Mouse (Mus musculus) liver, postnatal 0 days (tissue): ENCODE measurements around the gene Surf1. TPM values are rescaled to one million over a fixed set of nuclear protein-coding genes. Genes with fewer than 3 reads are reported as not detected.

Experiments used
- ATAC-seq: fragments of 200-750 bp; cut with Nextera tagmentation; 2 replicates; pipeline ENCODE4 v1.8.0; 2017; ENCODE audit warnings: mild to moderate bottlenecking, moderate library complexity
- DNase-seq: peaks from one replicate; pipeline ENCODE4 v3.0.0-alpha.2; 2016
- H3K27ac ChIP-seq: fragments of 300-500 bp; sonication (generic); 2 replicates; pipeline ENCODE4 v1.5.1; 2014; ENCODE audit warnings: antibody characterized with exemption, moderate library complexity, mild to moderate bottlenecking, low read depth
- H3K27me3 ChIP-seq: fragments of 300-500 bp; sonication (generic); 2 replicates; pipeline ENCODE4 v1.6.1; 2014; ENCODE audit warnings: low read length, control low read depth, mixed read lengths; ENCODE audit not compliant: insufficient read depth
- H3K36me3 ChIP-seq: fragments of 300-500 bp; sonication (generic); replicated peaks from 2 replicates; pipeline ENCODE4 v1.6.1; 2014; ENCODE audit warnings: mild to moderate bottlenecking, control low read depth, low read length, moderate library complexity, mixed read lengths; ENCODE audit not compliant: insufficient read depth
- H3K4me1 ChIP-seq: fragments of 300-500 bp; sonication (generic); 2 replicates; pipeline ENCODE4 v1.6.1; 2014; ENCODE audit warnings: antibody characterized with exemption, mild to moderate bottlenecking, control low read depth; ENCODE audit not compliant: insufficient read depth
- H3K4me2 ChIP-seq: fragments of 300-500 bp; sonication (generic); 2 replicates; pipeline ENCODE4 v1.6.1; 2014; ENCODE audit warnings: low read depth, mild to moderate bottlenecking, low read length, moderate library complexity, mixed read lengths
- H3K4me3 ChIP-seq: fragments of 300-500 bp; sonication (generic); 2 replicates; pipeline ENCODE4 v1.5.1; 2014; ENCODE audit warnings: low read depth, low read length
- H3K9ac ChIP-seq: fragments of 300-500 bp; sonication (generic); replicated peaks from 2 replicates; pipeline ENCODE4 v1.6.1; 2014; ENCODE audit warnings: mild to moderate bottlenecking, moderate library complexity
- H3K9me3 ChIP-seq: fragments of 300-500 bp; sonication (generic); 2 replicates; pipeline ENCODE4 v1.6.1; 2016; ENCODE audit warnings: mild to moderate bottlenecking, control low read depth, low read length, mixed read lengths
- CTCF ChIP-seq: sonication (generic); IDR thresholded peaks from 2 replicates; pipeline ENCODE4 v1.5.1; 2016; ENCODE audit warnings: antibody characterized with exemption, low read depth
- EP300 ChIP-seq: IDR thresholded peaks from 2 replicates; pipeline ENCODE4 v1.6.1; 2016; ENCODE audit warnings: antibody characterized with exemption, low read depth, mild to moderate bottlenecking
- WGBS: fragments of 180-500 bp; shearing (Covaris S2); extraction: QIAGEN DNeasy Blood & Tissue Kit; methylation state at CpG from one replicate; pipeline ENCODE4 v1.1.7; 2014; ENCODE audit not compliant: insufficient replicate concordance; 5-methylcytosine and 5-hydroxymethylcytosine counted together
- polyA plus RNA-seq: library from polyadenylated mRNA; unstranded; fragments of >200 nt; fragmentation: Nextera tagmentation; extraction: Ambion mirVana; gene quantifications from 2 replicates; pipeline ENCODE4 v1.2.1, GENCODE M21; 2015

Gene Surf1
- polyA plus RNA-seq, 1 experiment from 2014 or later, result 29.8 TPM

DNA sequence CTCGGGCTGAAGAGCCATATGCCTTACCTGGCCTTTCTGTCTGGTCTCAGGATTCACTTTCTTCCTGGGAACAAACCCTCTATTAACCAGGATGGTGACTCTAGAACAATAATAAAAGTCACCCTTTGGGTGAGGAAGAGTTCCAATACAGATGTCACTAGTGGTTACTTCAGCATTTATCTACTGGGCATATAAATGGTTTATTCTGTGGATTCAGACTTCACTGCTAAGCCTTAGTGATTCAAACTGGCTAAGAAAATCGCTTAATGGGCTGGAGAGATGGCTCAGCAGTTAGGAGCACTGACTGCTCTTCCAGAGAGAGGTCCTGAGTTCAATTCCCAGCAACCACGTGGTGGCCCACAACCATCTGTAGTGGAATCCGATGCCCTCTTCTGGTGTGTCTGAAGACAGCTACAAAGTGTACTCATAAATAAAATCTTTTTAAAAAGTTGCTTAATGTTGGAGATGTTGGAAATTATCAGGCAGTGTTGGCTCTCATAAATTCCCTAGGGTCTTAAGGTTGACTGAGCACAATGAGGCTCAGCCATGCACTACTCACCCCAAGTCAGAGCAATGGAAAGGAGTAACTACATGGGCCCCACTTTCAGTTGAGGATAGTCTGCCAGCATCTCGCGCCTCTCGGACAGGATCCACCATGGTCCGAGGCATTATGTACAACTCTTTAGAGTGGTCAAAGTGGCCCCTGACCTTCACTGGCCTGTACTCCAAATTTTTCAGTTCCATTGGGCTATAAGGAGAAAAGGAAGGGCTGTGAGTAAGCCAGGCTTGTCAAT lies 2.0 kb downstream of the Surf1 start:
- H3K4me2 ChIP-seq, result 0 out of 2 replicates have a peak overlapping the region, but pooled peaks have one; percentile 92
- no peaks in the 10 kb centered on the region for H3K27me3 ChIP-seq
- DNase-seq, result no peak
- H3K36me3 ChIP-seq, result peaks cover 46% of the 10 kb centered on the region
- H3K4me1 ChIP-seq, result peaks cover 35% of the 10 kb centered on the region
- ATAC-seq, result no peak
- 0 out of 2 replicates have a peak overlapping the region, but pooled peaks have one; percentile 16 for H3K27ac ChIP-seq
- H3K9ac ChIP-seq, result peak overlapping the region; percentile 70; the same call in 1 of the 2 replicates
- 55% methylated on average over 8 of the region's 8 CpGs for WGBS
- no peaks in the 10 kb centered on the region for H3K9me3 ChIP-seq
- H3K4me3 ChIP-seq, result no peak overlapping the region
- TF ChIP-seq CTCF (no peak), EP300 (no peak)

DNA sequence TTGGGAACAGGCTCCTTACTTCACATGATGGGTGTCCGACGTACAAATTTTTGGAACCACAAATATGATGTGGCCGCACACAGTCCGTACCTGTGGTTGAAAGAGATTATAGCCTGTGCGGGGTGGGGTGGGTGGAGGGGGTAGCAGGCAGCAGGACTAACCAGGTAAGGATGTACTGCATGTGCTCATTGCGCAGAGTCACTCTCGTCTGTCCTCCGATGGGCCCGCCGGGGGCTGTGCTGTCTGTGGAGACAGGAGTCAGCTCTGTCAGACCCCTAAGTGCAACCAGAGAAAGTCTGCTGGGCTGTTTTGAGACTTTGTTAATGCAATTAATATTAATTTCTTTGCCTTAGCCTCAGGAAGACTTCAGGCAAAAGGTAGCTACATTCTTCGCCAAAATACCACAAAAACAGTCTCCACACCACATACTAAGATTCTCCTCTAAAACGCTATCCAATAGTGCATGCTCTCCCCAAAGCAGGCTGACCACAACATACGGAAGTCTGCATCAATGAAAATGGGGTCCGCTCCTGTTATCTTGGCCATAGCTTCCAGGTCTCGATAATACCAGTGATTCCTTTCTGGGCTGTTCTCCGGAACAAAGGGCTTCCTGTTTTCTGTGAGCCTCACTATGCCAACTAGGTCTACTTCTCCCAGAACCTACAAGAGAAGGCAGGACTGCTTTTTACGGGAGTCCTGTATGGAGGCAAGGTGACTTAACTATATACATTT lies 2.7 kb downstream of the Surf1 start:
- Histone ChIP-seq H3K4me3 (no peak overlapping the region), H3K27me3 (no peaks in the 10 kb centered on the region), H3K36me3 (peaks cover 39% of the 10 kb centered on the region), H3K9ac (peak overlapping the region; percentile 7; the same call in 1 of the 2 replicates), H3K4me2 (0 out of 2 replicates have a peak overlapping the region, but pooled peaks have one; percentile 13), H3K9me3 (no peaks in the 10 kb centered on the region), H3K4me1 (peaks cover 42% of the 10 kb centered on the region), H3K27ac (0 out of 2 replicates have a peak overlapping the region, but pooled peaks have one; percentile 16)
- ATAC-seq (no peak), DNase-seq (no peak)
- TF ChIP-seq EP300 (no peak), CTCF (no peak)
- WGBS, result 70% methylated on average over 17 of the region's 17 CpGs

DNA sequence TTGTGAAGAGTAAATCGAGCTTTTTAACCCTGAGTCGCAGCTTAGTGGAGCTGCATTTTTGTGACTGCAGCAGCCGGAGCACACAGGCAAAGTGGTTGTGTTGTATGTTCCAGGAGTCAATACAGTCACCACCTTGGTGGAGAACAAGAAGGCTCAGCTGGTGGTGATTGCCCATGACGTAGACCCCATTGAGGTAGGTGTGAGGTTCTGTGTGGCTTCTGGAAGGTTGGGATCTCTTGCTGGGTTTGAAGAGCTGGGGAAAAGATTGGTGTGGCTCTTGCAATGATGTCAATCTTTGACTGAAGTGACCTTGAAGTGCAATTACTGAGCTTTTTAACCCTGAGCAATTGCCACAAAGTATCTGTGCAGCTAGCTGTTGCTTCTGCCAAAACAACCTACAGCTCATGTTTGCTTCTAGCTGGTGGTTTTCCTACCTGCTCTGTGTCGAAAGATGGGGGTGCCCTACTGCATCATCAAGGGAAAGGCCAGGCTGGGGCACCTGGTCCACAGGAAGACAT lies 4.0 kb downstream of the Surf1 start:
- Histone ChIP-seq H3K27ac (0 out of 2 replicates have a peak overlapping the region, but pooled peaks have one; percentile 8), H3K9ac (peak overlapping the region; percentile 97), H3K4me3 (peak overlapping the region; percentile 69), H3K36me3 (peaks cover 41% of the 10 kb centered on the region), H3K27me3 (no peaks in the 10 kb centered on the region), H3K4me1 (peaks cover 38% of the 10 kb centered on the region), H3K4me2 (peak overlapping the region; percentile 96), H3K9me3 (no peaks in the 10 kb centered on the region)
- no peak for ATAC-seq
- WGBS, result 61% methylated on average over 5 of the region's 5 CpGs
- DNase-seq, result no peak
- TF ChIP-seq CTCF (no peak), EP300 (no peak)

DNA sequence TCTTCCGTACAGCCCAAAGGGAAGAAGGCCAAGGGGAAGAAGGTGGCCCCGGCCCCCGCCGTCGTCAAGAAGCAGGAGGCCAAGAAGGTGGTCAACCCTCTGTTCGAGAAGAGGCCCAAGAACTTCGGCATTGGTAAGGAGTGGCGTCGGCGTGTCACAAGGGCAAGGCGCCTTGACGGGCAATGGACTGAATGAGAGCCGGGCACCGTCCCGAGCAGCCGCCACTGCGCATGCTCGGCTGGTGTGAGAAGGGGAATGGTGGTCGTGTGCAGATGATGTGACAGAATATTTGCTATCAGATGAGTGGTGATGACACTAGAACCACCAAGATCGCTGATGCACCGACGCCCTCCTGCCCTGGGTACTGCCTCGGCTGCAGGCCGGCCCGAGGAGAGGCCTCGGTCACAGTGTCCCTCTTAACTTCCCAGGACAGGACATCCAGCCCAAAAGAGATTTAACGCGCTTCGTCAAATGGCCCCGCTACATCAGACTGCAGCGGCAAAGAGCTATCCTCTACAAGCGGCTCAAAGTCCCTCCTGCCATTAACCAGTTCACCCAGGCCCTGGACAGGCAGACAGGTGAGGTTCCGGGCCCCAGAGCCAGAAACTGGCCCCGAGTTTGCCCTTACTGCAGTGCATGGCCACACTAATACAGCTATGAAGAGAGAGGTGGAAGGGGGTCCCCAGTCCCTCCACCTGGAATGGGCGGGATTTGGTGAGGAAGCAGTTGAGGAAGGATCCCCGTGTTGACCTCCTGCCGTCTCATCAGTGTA lies 5.2 kb downstream of the Surf1 start:
- DNase-seq, result peak; percentile 79
- WGBS, result under 1% methylated on average over 36 of the region's 37 CpGs
- peak overlapping the region; percentile 96 for H3K4me2 ChIP-seq
- peaks cover 31% of the 10 kb centered on the region for H3K4me1 ChIP-seq
- TF ChIP-seq CTCF (no peak), EP300 (no peak)
- no peaks in the 10 kb centered on the region for H3K27me3 ChIP-seq
- peak; percentile 54 for ATAC-seq
- H3K36me3 ChIP-seq, result peaks cover 50% of the 10 kb centered on the region
- no peaks in the 10 kb centered on the region for H3K9me3 ChIP-seq
- H3K4me3 ChIP-seq, result peak overlapping the region; percentile 69
- H3K27ac ChIP-seq, result peak overlapping the region; percentile 95
- peak overlapping the region; percentile 97 for H3K9ac ChIP-seq

DNA sequence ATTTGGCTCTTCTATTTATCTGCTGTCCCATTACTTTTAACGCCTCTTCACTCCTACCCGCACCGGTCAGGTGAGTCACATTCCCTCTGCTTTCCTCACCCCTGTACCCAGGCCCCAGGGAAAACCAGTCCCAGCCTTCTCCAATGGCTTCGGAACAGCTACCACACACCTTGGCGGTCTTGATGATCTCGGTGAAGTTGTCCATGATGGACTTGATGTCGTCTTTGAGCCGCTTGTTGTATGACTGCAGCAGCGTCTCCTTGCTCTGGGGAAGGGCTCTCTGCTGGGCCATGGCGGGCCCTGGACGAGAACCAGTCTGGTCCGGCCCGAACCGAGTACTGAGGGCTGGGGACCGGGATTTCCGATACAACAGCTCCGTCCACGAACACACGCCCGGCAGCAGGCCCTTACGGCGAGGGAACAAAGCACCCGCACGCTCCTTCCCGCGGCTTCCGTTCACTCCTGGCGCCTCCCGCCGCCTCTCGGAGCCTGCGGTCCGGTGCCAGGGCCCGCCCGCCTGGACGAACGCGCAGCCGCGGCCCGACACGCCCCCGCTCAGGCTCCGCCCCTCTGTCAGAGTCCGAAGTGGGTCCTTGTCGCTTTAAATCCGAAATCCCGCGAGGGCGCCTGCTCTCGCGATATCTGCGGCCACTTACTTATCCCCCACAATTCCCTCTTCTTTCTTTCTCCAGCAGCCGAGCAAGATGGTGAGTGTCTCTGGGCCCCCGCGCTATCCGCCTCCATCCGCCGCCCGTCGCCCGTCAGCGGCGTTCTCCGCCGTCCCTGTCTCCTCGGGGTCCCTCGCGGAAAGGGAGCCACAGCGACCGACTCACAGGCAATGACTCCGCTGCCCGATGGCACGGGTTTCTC lies 6.0 kb downstream of the Surf1 start, which contains the start of the genes Med22 and Rpl7a:
Gene Med22 (minus strand): TSS at position 554 of the 870 bp plus-strand sequence.
Gene Rpl7a (plus strand): TSS at position 641 of the 870 bp plus-strand sequence.
- H3K4me1 ChIP-seq, result peaks cover 26% of the 10 kb centered on the region
- TF ChIP-seq EP300, result peak; percentile 89
- no peak for TF ChIP-seq CTCF
- DNase-seq (peak; percentile 100), ATAC-seq (peak; percentile 93)
- WGBS, result under 1% methylated on average over 55 of the region's 74 CpGs
- H3K27ac ChIP-seq, result peak within 1 kb of the TSS; percentile 95
- no peaks in the 10 kb centered on the region for H3K27me3 ChIP-seq
- H3K4me2 ChIP-seq, result peak within 1 kb of the TSS; percentile 96
- no peaks in the 10 kb centered on the region for H3K9me3 ChIP-seq
- peak within 1 kb of the TSS; percentile 97 for H3K9ac ChIP-seq
- H3K4me3 ChIP-seq, result peak within 1 kb of the TSS; percentile 69
- peaks cover 57% of the 10 kb centered on the region for H3K36me3 ChIP-seq
